Mouse (Mus musculus): Measurements from ENCODE around the gene Plce1.

- no peak for TF ChIP-seq CTCF (conservative IDR thresholded peaks at IDR 0.05; ENCODE audit: insufficient read depth, insufficient read length, low read depth, low read length)
- no peak for TF ChIP-seq POLR2A (IDR thresholded peaks at IDR 0.05; ENCODE audit: low read depth, low read length)
These were observed 1.7 kb downstream of the Plce1 start for GRCm38 (mm10) chr19:38482406-38483181.

Measured in kidney, adult 2 months (tissue).